Mouse (Mus musculus) WW6 (cell line): Measurements from ENCODE around the gene Traip.

Experiments
- DNase-seq: peaks from one replicate; pipeline ENCODE4 v3.0.0-alpha.2; 2013; ENCODE audit warnings: low read depth, low spot score

Traip gene

GRCm38 (mm10) chr9:107971690-107972541 is 22.0 kb downstream of the Traip start:
- DNase-seq, result no peak

GRCm38 (mm10) chr9:107974491-107975171 is 24.7 kb downstream of the Traip start:
- DNase-seq, result no peak

- no peak for DNase-seq
Observed at GRCm38 (mm10) chr9:107975399-107976386, 25.8 kb downstream of the Traip start, which contains the start of gene Uba7. Gene Uba7, plus strand, starts transcription at chr9:107975505.

- no peak for DNase-seq
Observed at GRCm38 (mm10) chr9:107978815-107979214, 28.9 kb downstream of the Traip start.

- no peak for DNase-seq
Observed at GRCm38 (mm10) chr9:107981684-107982605, 32.0 kb downstream of the Traip start.

- no peak for DNase-seq
Observed at GRCm38 (mm10) chr9:107982681-107983346, 32.9 kb downstream of the Traip start, which contains the start of gene Gm20661. Gene Gm20661, plus strand, starts transcription at chr9:107983058.

GRCm38 (mm10) chr9:107983421-107983890 is 33.5 kb downstream of the Traip start:
- DNase-seq, result no peak

GRCm38 (mm10) chr9:107984052-107984753 is 34.3 kb downstream of the Traip start:
- no peak for DNase-seq

- no peak for DNase-seq
Observed at GRCm38 (mm10) chr9:107984754-107985055, 34.8 kb downstream of the Traip start.

- DNase-seq, result no peak
Observed at GRCm38 (mm10) chr9:107985131-107986119, 35.5 kb downstream of the Traip start, which contains the start of gene Inka1. Gene Inka1, minus strand, starts transcription at chr9:107985879.

GRCm38 (mm10) chr9:107986376-107986775 is 36.4 kb downstream of the Traip start:
- peak; percentile 67 for DNase-seq

- no peak for DNase-seq
Observed at GRCm38 (mm10) chr9:107987950-107988349, 38.0 kb downstream of the Traip start.

- no peak for DNase-seq
Observed at GRCm38 (mm10) chr9:107992197-107992596, 42.3 kb downstream of the Traip start, which contains the start of gene Cdhr4. Gene Cdhr4, plus strand, starts transcription at chr9:107992497.

- no peak for DNase-seq
Observed at GRCm38 (mm10) chr9:107993013-107993412, 43.1 kb downstream of the Traip start.

GRCm38 (mm10) chr9:107994464-107994863 is 44.5 kb downstream of the Traip start:
- DNase-seq, result no peak

GRCm38 (mm10) chr9:107995513-107995912 is 45.6 kb downstream of the Traip start:
- DNase-seq, result no peak

GRCm38 (mm10) chr9:107996049-107996448 is 46.1 kb downstream of the Traip start, which contains the start of gene Gm20662:
Gene Gm20662, plus strand, starts transcription at chr9:107996349.
- DNase-seq, result no peak
